Mouse (Mus musculus): ENCODE measurements at regions not wholly inside any gene's neighbourhood (a gene's known extent, or its start where the extent isn't known, plus 50 kb on each side); places are given as distances from the start of the nearest gene placed in this dataset.

DNA sequence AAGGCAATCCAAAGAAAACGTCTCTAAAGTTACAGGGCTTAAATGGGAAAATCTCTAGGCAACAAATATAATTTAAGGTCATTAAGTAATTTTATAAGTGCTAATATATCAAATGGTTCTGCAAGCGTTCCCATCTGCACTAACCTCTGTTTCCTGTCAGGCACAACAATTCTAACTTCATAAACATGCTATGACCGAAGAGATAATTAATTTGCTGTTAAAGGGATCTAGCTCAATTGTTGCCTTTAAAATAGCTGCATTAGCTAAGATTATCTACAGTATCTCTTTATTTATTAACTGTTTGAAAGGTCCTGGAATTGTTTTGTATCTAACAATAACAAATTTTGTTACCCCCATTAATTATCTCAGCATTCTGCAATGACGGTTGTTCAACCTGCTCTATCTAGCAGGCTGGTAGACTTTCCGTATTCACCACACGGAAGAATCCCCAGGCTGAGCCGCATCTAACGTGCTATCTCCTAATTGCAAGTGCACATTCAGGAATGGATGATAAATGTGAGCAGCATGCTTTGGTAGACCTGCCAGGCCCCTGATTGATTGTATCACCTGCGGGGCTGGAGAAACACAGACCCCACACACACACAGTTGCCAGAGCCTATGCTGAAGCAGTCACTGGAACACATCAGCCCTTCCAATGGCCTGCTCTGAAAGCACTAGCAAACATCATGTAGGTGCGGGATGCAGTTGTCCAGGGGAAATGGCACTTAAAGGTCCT, 274.4 kb downstream of the Nuak1 start:
- no peaks in the 10 kb centered on the region for H3K79me2 ChIP-seq (ENCODE audit: control insufficient read depth, insufficient read depth)
- no peaks in the 10 kb centered on the region for H3K36me3 ChIP-seq (ENCODE audit: control insufficient read depth, insufficient read depth)
- H3K27me3 ChIP-seq (ENCODE audit: control insufficient read depth, insufficient read depth, insufficient read length) = peaks cover 10% of the 10 kb centered on the region
- H3K4me2 ChIP-seq (ENCODE audit: low read depth) = no peak overlapping the region
- no peak overlapping the region for H3K4me3 ChIP-seq
- H3ac ChIP-seq (ENCODE audit: control insufficient read depth, insufficient read length) = no peak overlapping the region
- TF ChIP-seq USF1 (IDR thresholded peaks at IDR 0.05; ENCODE audit: low read depth) (no peak), E2F4 (IDR thresholded peaks at IDR 0.05; ENCODE audit: insufficient read depth) (no peak), POLR2AphosphoS2 (IDR thresholded peaks at IDR 0.05; ENCODE audit: insufficient read length, low read depth) (no peak), MYOD1 (IDR thresholded peaks at IDR 0.05; ENCODE audit: control insufficient read depth in 1 of 3, insufficient read length in 2 of 3, low read depth in 2 of 3) (no peak), CEBPB (IDR thresholded peaks at IDR 0.05; ENCODE audit: insufficient read depth, poor library complexity, severe bottlenecking) (no peak), REST (IDR thresholded peaks at IDR 0.05; ENCODE audit: insufficient read depth, insufficient read length) (no peak), POLR2A (IDR thresholded peaks at IDR 0.05; ENCODE audit: insufficient read length, low read depth) (no peak), MAX (IDR thresholded peaks at IDR 0.05; ENCODE audit: low read depth) (no peak), MYOG (IDR thresholded peaks at IDR 0.05; ENCODE audit: control insufficient read depth in 1 of 3, insufficient read depth in 1 of 3, insufficient read length in 2 of 3, low read depth in 2 of 3) (no peak)

DNA sequence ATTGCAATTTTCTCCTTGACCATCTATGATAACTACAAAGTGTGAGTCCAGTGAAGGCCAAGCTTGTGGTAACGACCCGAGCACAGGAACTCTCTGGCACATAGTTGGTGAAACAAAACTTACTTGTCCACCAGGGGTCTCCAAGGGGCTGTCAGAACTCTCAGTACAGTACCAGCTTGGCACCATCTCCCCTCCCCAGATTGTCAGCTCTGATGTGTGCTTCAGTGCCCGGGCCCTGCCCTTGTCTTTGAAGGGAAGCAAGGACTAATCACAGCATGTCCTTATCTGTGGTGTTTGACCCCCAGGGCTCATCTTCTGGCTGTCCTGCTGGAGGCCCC, 273.9 kb downstream of the Nuak1 start:
- Histone ChIP-seq H3K79me2 (ENCODE audit: control insufficient read depth, insufficient read depth) (no peaks in the 10 kb centered on the region), H3ac (ENCODE audit: control insufficient read depth, insufficient read length) (no peak overlapping the region), H3K4me3 (no peak overlapping the region), H3K27me3 (ENCODE audit: control insufficient read depth, insufficient read depth, insufficient read length) (peaks cover 10% of the 10 kb centered on the region), H3K4me2 (ENCODE audit: low read depth) (no peak overlapping the region), H3K36me3 (ENCODE audit: control insufficient read depth, insufficient read depth) (no peaks in the 10 kb centered on the region)
- no peak for TF ChIP-seq CEBPB (IDR thresholded peaks at IDR 0.05; ENCODE audit: insufficient read depth, poor library complexity, severe bottlenecking)
- TF ChIP-seq USF1 (IDR thresholded peaks at IDR 0.05; ENCODE audit: low read depth) = no peak
- TF ChIP-seq SRF (IDR thresholded peaks at IDR 0.05; ENCODE audit: control insufficient read depth, insufficient read length, low read depth) = no peak
- no peak for TF ChIP-seq POLR2AphosphoS2 (IDR thresholded peaks at IDR 0.05; ENCODE audit: insufficient read length, low read depth)
- TF ChIP-seq REST (IDR thresholded peaks at IDR 0.05; ENCODE audit: insufficient read depth, insufficient read length) = no peak
- no peak for TF ChIP-seq TCF12 (IDR thresholded peaks at IDR 0.05; ENCODE audit: insufficient read depth, poor library complexity, severe bottlenecking)
- TF ChIP-seq TCF3 (IDR thresholded peaks at IDR 0.05; ENCODE audit: insufficient read length, low read depth) = no peak
- no peak for TF ChIP-seq MYOD1 (IDR thresholded peaks at IDR 0.05; ENCODE audit: control insufficient read depth in 1 of 3, insufficient read length in 2 of 3, low read depth in 2 of 3)
- no peak for TF ChIP-seq MAX (IDR thresholded peaks at IDR 0.05; ENCODE audit: low read depth)
- TF ChIP-seq E2F4 (IDR thresholded peaks at IDR 0.05; ENCODE audit: insufficient read depth) = no peak
- TF ChIP-seq MYOG (IDR thresholded peaks at IDR 0.05; ENCODE audit: control insufficient read depth in 1 of 3, insufficient read depth in 1 of 3, insufficient read length in 2 of 3, low read depth in 2 of 3) = no peak
- TF ChIP-seq POLR2A (IDR thresholded peaks at IDR 0.05; ENCODE audit: insufficient read length, low read depth) = no peak

DNA sequence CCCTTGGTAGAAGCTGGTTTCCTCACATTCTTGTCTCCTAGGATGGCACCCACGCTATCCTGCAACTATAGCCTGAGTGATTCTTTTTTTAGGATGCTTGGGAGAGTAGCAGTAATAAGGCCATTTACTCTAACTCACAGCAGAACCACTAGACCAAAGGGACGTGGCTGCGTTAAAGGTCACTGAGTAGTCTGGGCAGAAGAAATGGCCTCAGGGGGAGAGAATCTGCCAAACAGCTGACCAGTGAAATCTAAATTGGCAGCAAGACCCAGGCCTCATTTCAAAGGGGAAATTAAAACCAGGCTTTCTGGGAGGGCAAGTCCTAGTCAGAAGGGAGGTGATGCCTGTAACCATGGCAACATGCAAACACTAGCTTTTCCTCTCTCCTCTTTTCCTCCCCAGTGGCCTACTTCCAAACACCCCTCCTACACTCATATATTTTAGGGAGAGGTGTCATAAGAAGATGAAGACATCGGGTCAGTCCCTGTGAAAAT, 267.5 kb downstream of the Nuak1 start:
- Histone ChIP-seq H3K79me2 (ENCODE audit: control insufficient read depth, insufficient read depth) (no peaks in the 10 kb centered on the region), H3K4me3 (no peak overlapping the region), H3K27me3 (ENCODE audit: control insufficient read depth, insufficient read depth, insufficient read length) (no peaks in the 10 kb centered on the region), H3K4me2 (ENCODE audit: low read depth) (no peak overlapping the region), H3ac (ENCODE audit: control insufficient read depth, insufficient read length) (no peak overlapping the region), H3K36me3 (ENCODE audit: control insufficient read depth, insufficient read depth) (no peaks in the 10 kb centered on the region)
- TF ChIP-seq MAX (IDR thresholded peaks at IDR 0.05; ENCODE audit: low read depth) (no peak), MYOD1 (IDR thresholded peaks at IDR 0.05; ENCODE audit: control insufficient read depth in 1 of 3, insufficient read length in 2 of 3, low read depth in 2 of 3) (no peak), TCF3 (IDR thresholded peaks at IDR 0.05; ENCODE audit: insufficient read length, low read depth) (no peak), POLR2A (IDR thresholded peaks at IDR 0.05; ENCODE audit: insufficient read length, low read depth) (no peak), POLR2AphosphoS2 (IDR thresholded peaks at IDR 0.05; ENCODE audit: insufficient read length, low read depth) (no peak), CEBPB (IDR thresholded peaks at IDR 0.05; ENCODE audit: insufficient read depth, poor library complexity, severe bottlenecking) (no peak), SRF (IDR thresholded peaks at IDR 0.05; ENCODE audit: control insufficient read depth, insufficient read length, low read depth) (no peak), TCF12 (IDR thresholded peaks at IDR 0.05; ENCODE audit: insufficient read depth, poor library complexity, severe bottlenecking) (no peak), MYOG (IDR thresholded peaks at IDR 0.05; ENCODE audit: control insufficient read depth in 1 of 3, insufficient read depth in 1 of 3, insufficient read length in 2 of 3, low read depth in 2 of 3) (no peak), E2F4 (IDR thresholded peaks at IDR 0.05; ENCODE audit: insufficient read depth) (no peak), USF1 (IDR thresholded peaks at IDR 0.05; ENCODE audit: low read depth) (no peak), REST (IDR thresholded peaks at IDR 0.05; ENCODE audit: insufficient read depth, insufficient read length) (no peak)

DNA sequence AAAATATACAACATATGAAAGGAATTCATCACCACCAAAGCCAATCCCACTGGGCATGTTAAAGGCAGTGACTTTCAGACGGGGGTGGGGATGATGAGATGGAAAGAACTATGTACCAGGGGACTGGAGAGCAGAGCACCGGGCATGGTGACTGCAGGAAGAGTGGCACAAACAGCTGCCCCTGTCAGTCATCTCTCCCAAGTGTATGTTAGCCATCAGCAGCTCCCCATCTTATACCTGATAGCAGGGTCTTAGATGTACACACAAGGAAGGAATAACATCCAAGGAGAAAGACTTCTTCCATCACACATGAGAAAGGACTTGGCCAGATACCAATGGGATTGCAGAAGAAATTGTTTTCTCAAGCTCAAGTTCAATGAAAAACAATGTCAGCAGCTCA, 257.2 kb downstream of the Nuak1 start:
- no peak for TF ChIP-seq SRF (IDR thresholded peaks at IDR 0.05; ENCODE audit: control insufficient read depth, insufficient read length, low read depth)
- TF ChIP-seq CEBPB (IDR thresholded peaks at IDR 0.05; ENCODE audit: insufficient read depth, poor library complexity, severe bottlenecking) = no peak
- TF ChIP-seq MYOD1 (IDR thresholded peaks at IDR 0.05; ENCODE audit: control insufficient read depth in 1 of 3, insufficient read length in 2 of 3, low read depth in 2 of 3) = peak; percentile 34 to 97 (median 83)
- no peak for TF ChIP-seq REST (IDR thresholded peaks at IDR 0.05; ENCODE audit: insufficient read depth, insufficient read length)
- TF ChIP-seq E2F4 (IDR thresholded peaks at IDR 0.05; ENCODE audit: insufficient read depth) = no peak
- no peak for TF ChIP-seq MAX (IDR thresholded peaks at IDR 0.05; ENCODE audit: low read depth)
- peak; percentile 7 for TF ChIP-seq TCF3 (IDR thresholded peaks at IDR 0.05; ENCODE audit: insufficient read length, low read depth)
- TF ChIP-seq POLR2A (IDR thresholded peaks at IDR 0.05; ENCODE audit: insufficient read length, low read depth) = no peak
- TF ChIP-seq MYOG (IDR thresholded peaks at IDR 0.05; ENCODE audit: control insufficient read depth in 1 of 3, insufficient read depth in 1 of 3, insufficient read length in 2 of 3, low read depth in 2 of 3) = no peak
- no peak overlapping the region for H3K4me2 ChIP-seq (ENCODE audit: low read depth)
- H3K27me3 ChIP-seq (ENCODE audit: control insufficient read depth, insufficient read depth, insufficient read length) = peaks cover 4% of the 10 kb centered on the region
- H3K79me2 ChIP-seq (ENCODE audit: control insufficient read depth, insufficient read depth) = no peaks in the 10 kb centered on the region
- no peak overlapping the region for H3K4me3 ChIP-seq
- no peak overlapping the region for H3ac ChIP-seq (ENCODE audit: control insufficient read depth, insufficient read length)
- no peaks in the 10 kb centered on the region for H3K36me3 ChIP-seq (ENCODE audit: control insufficient read depth, insufficient read depth)
